Mouse (Mus musculus) limb, embryonic 11.5 days (tissue): ENCODE data around the gene Sf3b3. TPM values are rescaled to one million over a fixed set of nuclear protein-coding genes. Genes with fewer than 3 reads are reported as not detected.

Experiments used
- ATAC-seq: fragments of 200-750 bp; cut with Nextera tagmentation; 2 replicates; pipeline ENCODE4 v1.8.0; 2017; ENCODE audit warnings: low read depth; ENCODE audit not compliant: insufficient number of reproducible peaks, low FRiP score, low TSS enrichment
- DNase-seq: peaks from one replicate; pipeline ENCODE4 v3.0.0-alpha.2; 2015; ENCODE audit warnings: low spot score
- H3K27ac ChIP-seq: fragments of 300-500 bp; sonication (generic); replicated peaks from 2 replicates; pipeline ENCODE4 v1.5.1; 2014; ENCODE audit warnings: low read depth, mild to moderate bottlenecking, low read length
- H3K27me3 ChIP-seq: fragments of 300-500 bp; sonication (generic); 2 replicates; pipeline ENCODE4 v1.6.1; 2014; ENCODE audit warnings: mild to moderate bottlenecking, low read length, mixed read lengths; ENCODE audit not compliant: control insufficient read depth, insufficient read depth
- H3K36me3 ChIP-seq: fragments of 300-500 bp; sonication (generic); 2 replicates; pipeline ENCODE4 v1.6.1; 2014; ENCODE audit warnings: mild to moderate bottlenecking, low read length, moderate library complexity, mixed read lengths; ENCODE audit not compliant: control insufficient read depth, insufficient read depth
- H3K4me1 ChIP-seq: fragments of 300-500 bp; sonication (generic); 2 replicates; pipeline ENCODE4 v1.6.1; 2014; ENCODE audit warnings: low read length, mixed read lengths; ENCODE audit not compliant: control insufficient read depth, insufficient read depth
- H3K4me2 ChIP-seq: fragments of 300-500 bp; sonication (generic); 2 replicates; pipeline ENCODE4 v1.6.1; 2014; ENCODE audit warnings: low read depth, mild to moderate bottlenecking, moderate library complexity; ENCODE audit not compliant: severe bottlenecking
- H3K4me3 ChIP-seq: fragments of 300-500 bp; sonication (generic); 2 replicates; pipeline ENCODE4 v1.5.1; 2014; ENCODE audit warnings: low read depth, low read length
- H3K9ac ChIP-seq: fragments of 300-500 bp; sonication (generic); 2 replicates; pipeline ENCODE4 v1.6.1; 2014; ENCODE audit warnings: mild to moderate bottlenecking, low read length
- H3K9me3 ChIP-seq: fragments of 300-500 bp; sonication (generic); 2 replicates; pipeline ENCODE4 v1.6.1; 2016; ENCODE audit warnings: low read length; ENCODE audit not compliant: control insufficient read depth
- WGBS: fragments of 180-500 bp; shearing (Covaris S2); extraction: QIAGEN DNeasy Blood & Tissue Kit; methylation state at CpG from one replicate; pipeline ENCODE4 v1.1.7; 2014; 5-methylcytosine and 5-hydroxymethylcytosine counted together
- polyA plus RNA-seq: library from polyadenylated mRNA; unstranded; fragments of >200 nt; fragmentation: Nextera tagmentation; extraction: Ambion mirVana; gene quantifications from 2 replicates; pipeline ENCODE4 v1.2.1, GENCODE M21; 2014

Gene Sf3b3
- polyA plus RNA-seq, 1 experiment from 2014 or later: 215 TPM

- no peak for ATAC-seq
- 89% methylated on average over 1 of the region's 1 CpGs for WGBS
Observed at GRCm38 (mm10) chr8:110806146-110806545, 40.4 kb downstream of the Sf3b3 start.

DNA sequence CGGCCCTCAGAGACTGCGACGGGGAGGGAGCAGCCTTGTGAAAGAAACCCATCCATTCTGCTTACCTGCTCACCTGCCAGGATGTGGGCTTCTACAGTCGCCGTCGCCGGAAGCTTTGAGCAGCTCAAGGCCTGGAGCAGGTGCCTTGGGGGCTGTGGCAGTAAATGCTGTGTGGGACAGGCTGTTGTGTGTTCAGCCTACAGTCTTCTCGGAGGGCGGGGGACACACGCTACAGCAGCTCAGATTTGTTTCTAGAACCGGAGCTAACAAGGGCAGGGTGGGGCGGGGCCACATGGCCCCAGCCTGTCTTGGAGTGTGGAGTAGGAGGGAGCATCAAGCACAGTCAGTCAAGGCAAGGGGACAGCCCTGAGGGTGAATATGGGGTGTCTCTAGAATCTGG is 40.9 kb downstream of the Sf3b3 start, which contains the start of gene Il34:
Gene Il34, minus strand, starts transcription at position 256 of the 400 bp plus-strand sequence.
- H3K36me3 ChIP-seq: peaks cover 3% of the 10 kb centered on the region
- ATAC-seq: no peak
- no peak within 1 kb of the TSS for H3K4me2 ChIP-seq
- H3K4me1 ChIP-seq: no peaks in the 10 kb centered on the region
- no peaks in the 10 kb centered on the region for H3K9me3 ChIP-seq
- no peak within 1 kb of the TSS for H3K27ac ChIP-seq
- H3K27me3 ChIP-seq: no peaks in the 10 kb centered on the region
- DNase-seq: no peak
- 40% methylated on average over 12 of the region's 12 CpGs for WGBS
- no peak within 1 kb of the TSS for H3K9ac ChIP-seq
- no peak within 1 kb of the TSS for H3K4me3 ChIP-seq

More at GRCm38 (mm10) chr8:110806146-110806545, 40.4 kb downstream of the Sf3b3 start:
- DNase-seq: no peak
- no peak overlapping the region for H3K4me3 ChIP-seq
- no peak overlapping the region for H3K9ac ChIP-seq
- H3K4me2 ChIP-seq: no peak overlapping the region
- peaks cover 5% of the 10 kb centered on the region for H3K36me3 ChIP-seq
- no peaks in the 10 kb centered on the region for H3K27me3 ChIP-seq
- H3K4me1 ChIP-seq: no peaks in the 10 kb centered on the region
- H3K9me3 ChIP-seq: no peaks in the 10 kb centered on the region
- H3K27ac ChIP-seq: no peak overlapping the region

DNA sequence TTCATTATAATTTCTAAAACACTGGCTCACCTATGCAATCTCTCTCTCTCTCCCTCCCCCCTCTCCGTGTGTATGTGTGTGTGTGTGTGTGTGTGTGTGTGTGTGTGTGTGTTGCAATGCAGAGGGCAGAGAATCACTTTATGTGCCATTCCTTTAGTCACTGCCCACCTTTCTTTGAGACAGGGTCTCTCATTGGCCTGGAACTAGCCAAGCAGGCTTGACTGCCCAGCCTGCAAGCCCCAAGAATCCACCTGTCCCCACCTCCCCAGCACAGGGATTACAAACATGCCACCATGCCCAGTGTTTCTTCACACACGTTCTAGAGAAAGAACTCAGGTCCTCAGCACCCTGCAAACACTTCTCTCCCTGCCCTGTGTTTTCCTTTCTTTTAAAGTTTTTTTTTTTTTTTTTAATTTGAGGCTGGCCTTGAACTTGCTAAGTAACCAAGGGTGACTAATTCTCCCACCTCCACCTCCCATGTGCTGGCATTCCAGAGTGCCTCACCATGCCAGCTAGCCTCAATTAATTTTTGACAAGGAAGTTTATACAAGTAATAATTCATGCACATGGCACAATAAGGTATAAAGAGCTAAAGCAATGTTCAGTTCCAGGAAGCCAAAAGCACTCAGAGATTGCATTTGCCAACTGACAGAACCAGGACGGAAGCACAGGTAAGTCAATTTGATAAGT is 41.6 kb downstream of the Sf3b3 start:
- peaks cover 3% of the 10 kb centered on the region; the same call in 1 of the 2 replicates for H3K36me3 ChIP-seq
- no peak for ATAC-seq
- H3K27me3 ChIP-seq: no peaks in the 10 kb centered on the region
- no peaks in the 10 kb centered on the region for H3K4me1 ChIP-seq
- H3K9ac ChIP-seq: no peak overlapping the region
- no peak for DNase-seq
- H3K4me3 ChIP-seq: no peak overlapping the region
- no peak overlapping the region for H3K4me2 ChIP-seq
- H3K27ac ChIP-seq: no peak overlapping the region
- H3K9me3 ChIP-seq: no peaks in the 10 kb centered on the region
- WGBS: 67% methylated on average over 3 of the region's 3 CpGs

- Histone ChIP-seq H3K4me2 (no peak overlapping the region), H3K9me3 (no peaks in the 10 kb centered on the region)
Observed at GRCm38 (mm10) chr8:110803856-110804255, 42.7 kb downstream of the Sf3b3 start.

GRCm38 (mm10) chr8:110802988-110803387 is 43.6 kb downstream of the Sf3b3 start:
- H3K9me3 ChIP-seq: no peaks in the 10 kb centered on the region
- H3K4me1 ChIP-seq: no peaks in the 10 kb centered on the region
- 87% methylated on average over 5 of the region's 5 CpGs for WGBS
- no peaks in the 10 kb centered on the region for H3K27me3 ChIP-seq
- DNase-seq (no peak), ATAC-seq (no peak)
- H3K4me3 ChIP-seq: no peak overlapping the region
- H3K4me2 ChIP-seq: no peak overlapping the region
- no peak overlapping the region for H3K9ac ChIP-seq
- no peaks in the 10 kb centered on the region for H3K36me3 ChIP-seq
- H3K27ac ChIP-seq: no peak overlapping the region

More at GRCm38 (mm10) chr8:110803856-110804255, 42.7 kb downstream of the Sf3b3 start:
- WGBS: 92% methylated on average over 9 of the region's 9 CpGs
- no peak for ATAC-seq
- Histone ChIP-seq H3K4me3 (no peak overlapping the region), H3K36me3 (no peaks in the 10 kb centered on the region), H3K9ac (no peak overlapping the region), H3K4me1 (no peaks in the 10 kb centered on the region), H3K27ac (no peak overlapping the region), H3K27me3 (no peaks in the 10 kb centered on the region)
- DNase-seq: no peak

DNA sequence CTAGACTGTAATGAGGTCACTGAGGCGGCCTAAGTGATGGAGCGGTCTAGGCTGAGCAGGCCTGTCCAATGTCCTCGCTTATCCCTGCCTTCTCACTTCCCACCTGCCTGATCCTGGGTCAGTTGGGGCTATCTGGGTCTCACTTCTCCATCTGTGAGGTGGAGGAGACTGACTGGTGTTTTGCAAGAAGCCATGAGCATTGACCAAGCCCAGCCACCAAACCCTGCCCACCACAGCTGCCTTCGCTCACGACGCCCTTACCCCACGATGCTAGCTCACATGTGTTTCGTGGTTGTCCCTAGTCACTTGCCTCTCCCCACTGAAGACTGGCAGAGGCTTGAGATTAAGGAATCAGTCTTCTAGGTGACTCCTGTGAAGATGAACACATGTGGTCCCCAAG is 49.5 kb downstream of the Sf3b3 start:
- Histone ChIP-seq H3K4me3 (no peak overlapping the region), H3K27ac (no peak overlapping the region), H3K4me1 (no peaks in the 10 kb centered on the region), H3K9ac (no peak overlapping the region), H3K4me2 (no peak overlapping the region), H3K36me3 (no peaks in the 10 kb centered on the region), H3K9me3 (no peaks in the 10 kb centered on the region), H3K27me3 (no peaks in the 10 kb centered on the region)
- no peak for DNase-seq
- WGBS: 91% methylated on average over 8 of the region's 8 CpGs
- ATAC-seq: no peak

GRCm38 (mm10) chr8:110794363-110794965 is 52.1 kb downstream of the Sf3b3 start:
- H3K36me3 ChIP-seq: no peaks in the 10 kb centered on the region
- ATAC-seq (no peak), DNase-seq (no peak)
- WGBS: 87% methylated on average over 7 of the region's 7 CpGs
- H3K9ac ChIP-seq: no peak overlapping the region
- no peak overlapping the region for H3K27ac ChIP-seq
- H3K27me3 ChIP-seq: no peaks in the 10 kb centered on the region
- H3K9me3 ChIP-seq: no peaks in the 10 kb centered on the region
- H3K4me2 ChIP-seq: no peak overlapping the region
- H3K4me3 ChIP-seq: no peak overlapping the region
- no peaks in the 10 kb centered on the region for H3K4me1 ChIP-seq

DNA sequence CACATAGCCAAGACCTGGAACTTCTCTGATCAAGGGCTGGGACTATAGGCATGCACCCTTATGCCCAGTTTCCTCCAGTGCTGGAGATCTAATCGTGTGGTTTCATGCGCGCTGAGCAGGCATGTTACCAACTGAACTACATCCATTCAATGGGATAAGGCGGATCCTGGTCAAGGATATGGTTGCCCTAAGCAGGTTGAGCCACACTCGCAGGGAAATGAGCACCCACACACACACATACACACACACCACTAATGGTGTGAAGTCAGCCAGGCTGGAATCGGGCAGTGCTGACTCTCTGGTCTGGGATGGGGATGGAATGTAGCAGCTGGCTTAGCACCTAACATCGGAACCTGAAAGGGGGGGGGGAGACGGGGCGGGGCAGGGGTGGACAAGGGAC is 52.7 kb downstream of the Sf3b3 start:
- 92% methylated on average over 9 of the region's 9 CpGs for WGBS
- H3K36me3 ChIP-seq: no peaks in the 10 kb centered on the region

More for the DNA sequence above, 52.7 kb downstream of the Sf3b3 start:
- no peak overlapping the region for H3K4me2 ChIP-seq
- no peaks in the 10 kb centered on the region for H3K27me3 ChIP-seq
- ATAC-seq: no peak
- no peak for DNase-seq
- H3K9me3 ChIP-seq: no peaks in the 10 kb centered on the region
- H3K27ac ChIP-seq: no peak overlapping the region
- H3K4me3 ChIP-seq: no peak overlapping the region
- H3K4me1 ChIP-seq: no peaks in the 10 kb centered on the region
- H3K9ac ChIP-seq: no peak overlapping the region
